Mouse (Mus musculus) hindbrain, postnatal 0 days (tissue): ENCODE data around the gene Ccpg1. TPM values are rescaled to one million over a fixed set of nuclear protein-coding genes. Genes with fewer than 3 reads are reported as not detected.

ENCODE experiments used
- ATAC-seq: fragments of 200-750 bp; cut with Nextera tagmentation; 2 replicates; pipeline ENCODE4 v1.8.0; 2017; ENCODE audit warnings: mild to moderate bottlenecking, moderate TSS enrichment, moderate library complexity
- DNase-seq: peaks from one replicate; pipeline ENCODE4 v3.0.0-alpha.2; 2015; ENCODE audit warnings: low spot score
- H3K27ac ChIP-seq: fragments of 300-500 bp; sonication (generic); 2 replicates; pipeline ENCODE4 v1.5.1; 2014; ENCODE audit warnings: mild to moderate bottlenecking
- H3K27me3 ChIP-seq: fragments of 300-500 bp; sonication (generic); 2 replicates; pipeline ENCODE4 v1.6.1; 2014; ENCODE audit warnings: low read length, mixed read lengths; ENCODE audit not compliant: insufficient read depth
- H3K36me3 ChIP-seq: fragments of 300-500 bp; sonication (generic); 2 replicates; pipeline ENCODE4 v1.6.1; 2014; ENCODE audit warnings: low read length, mixed read lengths; ENCODE audit not compliant: insufficient read depth
- H3K4me1 ChIP-seq: fragments of 300-500 bp; sonication (generic); 2 replicates; pipeline ENCODE4 v1.6.1; 2014; ENCODE audit warnings: antibody characterized with exemption, low read length, mixed read lengths; ENCODE audit not compliant: insufficient read depth
- H3K4me2 ChIP-seq: fragments of 300-500 bp; sonication (generic); 2 replicates; pipeline ENCODE4 v1.6.1; 2014; ENCODE audit warnings: low read depth, mild to moderate bottlenecking, low read length, moderate library complexity, mixed read lengths
- H3K4me3 ChIP-seq: fragments of 300-500 bp; sonication (generic); 2 replicates; pipeline ENCODE4 v1.5.1; 2014; ENCODE audit warnings: low read length
- H3K9ac ChIP-seq: fragments of 300-500 bp; sonication (generic); replicated peaks from 2 replicates; pipeline ENCODE4 v1.6.1; 2014; ENCODE audit warnings: mild to moderate bottlenecking, low read length, moderate library complexity, mixed read lengths
- H3K9me3 ChIP-seq: fragments of 300-500 bp; sonication (generic); 2 replicates; pipeline ENCODE4 v1.6.1; 2016; ENCODE audit warnings: low read length, mixed read lengths
- CTCF ChIP-seq: IDR thresholded peaks from 2 replicates; pipeline ENCODE4 v1.5.1; 2016; ENCODE audit warnings: antibody characterized with exemption, control low read depth, low read depth
- WGBS: fragments of 180-500 bp; shearing (Covaris S2); extraction: QIAGEN DNeasy Blood & Tissue Kit; methylation state at CpG from one replicate; pipeline ENCODE4 v1.1.7; 2014; 5-methylcytosine and 5-hydroxymethylcytosine counted together
- polyA plus RNA-seq: library from polyadenylated mRNA; unstranded; fragments of >200 nt; fragmentation: Nextera tagmentation; extraction: Ambion mirVana; gene quantifications from 2 replicates; pipeline ENCODE4 v1.2.1, GENCODE M21; 2015
- total RNA-seq: library from RNA; depleted of rRNA; stranded (reverse); fragments of >200 nt; gene quantifications from 2 replicates; pipeline ENCODE4 v1.2.3, GENCODE M21; 2014

The Ccpg1 gene
- total and polyA plus RNA-seq, 2 experiments from 2014 or later, result 15.0 to 42.7 TPM

DNA sequence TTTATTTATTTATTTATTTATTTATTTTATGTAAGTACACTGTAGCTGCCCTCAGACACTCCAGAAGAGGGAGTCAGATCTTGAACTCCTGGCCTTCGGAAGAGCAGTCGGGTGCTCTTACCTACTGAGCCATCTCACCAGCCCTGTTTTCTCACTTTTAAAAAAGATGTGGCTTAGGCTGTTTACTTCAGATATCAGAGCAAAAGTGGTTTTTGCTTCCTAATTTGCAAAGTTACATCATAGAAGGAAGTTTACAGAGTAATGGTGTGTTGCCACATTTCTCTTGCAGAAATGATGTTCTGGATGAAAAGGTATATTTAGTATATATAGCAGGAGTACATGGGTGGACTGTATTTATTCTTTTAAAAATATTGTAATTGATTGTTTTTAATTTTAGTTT lies 6.2 kb downstream of the Ccpg1 start:
- no peak for TF ChIP-seq CTCF
- no peak for DNase-seq
- no peak for ATAC-seq
- H3K9ac ChIP-seq, result no peak overlapping the region
- H3K36me3 ChIP-seq, result no peaks in the 10 kb centered on the region
- H3K4me2 ChIP-seq, result no peak overlapping the region
- no peak overlapping the region for H3K4me3 ChIP-seq
- WGBS, result 97% methylated on average over 2 of the region's 2 CpGs
- H3K9me3 ChIP-seq, result no peaks in the 10 kb centered on the region
- H3K27me3 ChIP-seq, result no peaks in the 10 kb centered on the region
- no peak overlapping the region for H3K27ac ChIP-seq
- peaks cover 2% of the 10 kb centered on the region; the same call in 1 of the 2 replicates for H3K4me1 ChIP-seq

DNA sequence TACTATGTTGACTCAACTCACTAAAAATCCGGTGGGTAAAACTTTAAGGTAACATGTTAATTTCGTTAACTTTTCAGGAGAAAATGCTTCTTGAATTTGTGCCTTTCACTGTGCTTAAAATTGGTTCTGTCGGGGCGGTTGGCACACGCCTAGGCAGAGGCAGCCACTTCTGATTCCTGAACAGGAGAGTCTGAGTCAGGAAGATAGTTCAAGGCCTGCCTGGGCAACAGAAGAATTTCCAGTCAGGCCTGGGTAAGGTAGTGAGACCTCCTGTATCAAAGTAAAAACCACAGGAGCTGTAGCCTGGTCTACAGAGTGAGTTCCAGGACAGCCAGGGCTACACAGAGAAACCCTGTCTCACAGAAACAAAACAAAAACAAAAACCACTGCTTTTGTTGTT lies 7.3 kb downstream of the Ccpg1 start:
- no peak overlapping the region for H3K4me3 ChIP-seq
- DNase-seq (no peak), ATAC-seq (no peak)
- no peaks in the 10 kb centered on the region for H3K36me3 ChIP-seq
- no peak overlapping the region for H3K27ac ChIP-seq
- H3K27me3 ChIP-seq, result no peaks in the 10 kb centered on the region
- WGBS, result 90% methylated on average over 5 of the region's 5 CpGs
- TF ChIP-seq CTCF, result no peak
- H3K4me1 ChIP-seq, result no peaks in the 10 kb centered on the region
- no peak overlapping the region for H3K4me2 ChIP-seq
- H3K9ac ChIP-seq, result no peak overlapping the region
- no peaks in the 10 kb centered on the region for H3K9me3 ChIP-seq

DNA sequence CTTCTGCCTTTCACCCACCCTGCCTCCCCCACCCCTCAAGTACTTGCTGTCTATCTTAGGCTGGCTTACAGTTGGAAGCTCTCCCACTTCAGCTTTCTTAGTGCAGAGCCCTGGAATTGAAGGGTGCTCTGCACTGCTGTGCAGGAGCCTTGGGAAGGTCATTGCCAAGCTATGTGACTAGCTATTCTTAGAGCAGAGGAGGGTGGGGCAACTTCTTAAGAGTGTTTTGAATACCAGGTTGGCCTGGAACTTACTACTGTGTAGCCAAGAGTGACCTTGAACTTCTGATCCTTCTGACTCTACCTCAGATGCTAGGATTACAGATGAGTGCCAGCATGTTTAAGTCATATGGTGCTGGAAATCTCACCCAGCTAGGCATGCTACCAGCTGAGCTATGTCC lies 10.9 kb downstream of the Ccpg1 start:
- ATAC-seq (no peak), DNase-seq (no peak)
- Histone ChIP-seq H3K36me3 (no peaks in the 10 kb centered on the region), H3K9ac (no peak overlapping the region), H3K27me3 (no peaks in the 10 kb centered on the region), H3K4me3 (no peak overlapping the region), H3K27ac (no peak overlapping the region), H3K9me3 (no peaks in the 10 kb centered on the region), H3K4me1 (no peaks in the 10 kb centered on the region), H3K4me2 (no peak overlapping the region)
- TF ChIP-seq CTCF, result no peak

DNA sequence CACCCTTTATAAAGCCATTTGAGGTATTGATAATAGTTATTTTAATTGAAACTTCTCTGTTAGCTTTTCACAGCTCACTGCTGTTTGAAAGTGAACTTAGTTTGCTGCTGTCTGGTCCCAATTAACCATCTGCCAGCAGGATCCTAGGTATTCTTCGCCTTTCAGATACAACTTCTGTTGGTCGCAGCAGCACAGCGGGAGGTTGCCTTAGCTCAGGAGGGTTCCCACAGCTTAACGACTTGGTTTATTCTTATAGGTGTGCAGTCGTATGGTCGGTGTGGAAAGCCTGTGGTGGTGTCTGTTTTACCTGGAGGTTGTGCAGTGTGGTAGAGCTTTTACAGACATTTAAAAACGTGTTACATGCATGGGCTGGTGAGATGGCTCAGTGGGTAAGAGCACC lies 11.6 kb downstream of the Ccpg1 start:
- ATAC-seq, result no peak
- no peaks in the 10 kb centered on the region for H3K9me3 ChIP-seq
- no peak overlapping the region for H3K9ac ChIP-seq
- WGBS, result 62% methylated on average over 7 of the region's 7 CpGs
- no peaks in the 10 kb centered on the region; the same call in 1 of the 2 replicates for H3K36me3 ChIP-seq
- no peaks in the 10 kb centered on the region for H3K4me1 ChIP-seq
- no peak for DNase-seq
- no peak for TF ChIP-seq CTCF
- no peak overlapping the region for H3K4me2 ChIP-seq
- no peak overlapping the region for H3K4me3 ChIP-seq
- no peak overlapping the region for H3K27ac ChIP-seq
- no peaks in the 10 kb centered on the region for H3K27me3 ChIP-seq

DNA sequence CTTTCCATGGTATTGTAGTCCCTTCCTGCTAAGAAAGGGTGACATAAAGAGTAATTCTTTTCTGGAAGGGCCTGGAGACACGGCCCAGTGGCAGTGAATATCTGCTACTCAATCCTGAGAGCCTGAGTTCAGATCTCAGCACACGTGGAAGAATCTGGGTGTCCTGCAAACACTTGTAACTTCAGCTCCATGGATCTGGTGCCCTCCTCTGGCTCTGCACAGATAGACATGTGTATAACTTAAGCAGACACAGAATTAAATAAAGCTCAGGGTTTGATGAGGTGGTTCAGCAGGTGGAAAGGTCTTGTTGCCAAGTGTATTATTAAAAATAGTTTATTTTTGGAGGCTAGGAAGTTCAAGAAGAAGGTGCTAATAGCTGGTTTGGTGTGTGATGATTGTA lies 15.3 kb downstream of the Ccpg1 start:
- 75% methylated on average over 2 of the region's 2 CpGs for WGBS
- H3K27ac ChIP-seq, result no peak overlapping the region
- no peak overlapping the region for H3K4me2 ChIP-seq
- peak; percentile 25; the same call in 1 of the 2 replicates for TF ChIP-seq CTCF
- ATAC-seq, result no peak
- no peaks in the 10 kb centered on the region for H3K4me1 ChIP-seq
- peaks cover 24% of the 10 kb centered on the region for H3K36me3 ChIP-seq
- no peaks in the 10 kb centered on the region for H3K9me3 ChIP-seq
- DNase-seq, result no peak
- H3K4me3 ChIP-seq, result no peak overlapping the region
- no peak overlapping the region for H3K9ac ChIP-seq
- H3K27me3 ChIP-seq, result no peaks in the 10 kb centered on the region

DNA sequence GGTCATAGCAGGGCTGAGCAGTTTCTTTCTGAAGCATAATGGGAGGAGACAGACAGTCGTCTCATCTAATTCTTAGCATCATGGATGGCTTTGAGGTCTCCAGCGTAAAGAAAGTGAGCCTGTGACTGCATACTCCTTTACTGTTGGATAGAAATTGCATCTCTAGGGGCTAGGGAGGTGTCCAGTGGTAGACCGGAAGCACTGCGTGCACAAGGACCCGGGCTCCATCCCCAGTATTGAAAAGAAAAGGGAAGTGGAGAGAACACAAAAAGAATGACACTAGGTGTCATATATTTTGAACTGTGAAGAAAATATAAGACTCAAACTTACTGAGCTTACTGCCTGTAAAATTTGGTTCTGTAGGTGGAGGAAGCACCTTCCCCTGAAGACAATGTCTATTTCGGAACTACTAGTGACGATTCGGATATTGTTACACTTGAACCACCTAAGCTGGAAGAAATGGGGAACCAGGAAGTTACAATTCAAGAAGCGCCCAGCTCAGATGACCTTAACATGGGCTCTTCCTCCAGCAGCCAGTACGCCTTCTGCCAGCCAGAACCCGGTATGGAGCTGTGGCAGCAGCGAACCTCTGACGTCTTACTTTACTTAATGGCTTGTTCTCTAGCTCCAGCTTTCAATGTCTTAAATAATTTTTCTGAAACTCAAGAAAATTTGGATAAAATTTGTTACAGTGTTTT lies 16.2 kb downstream of the Ccpg1 start:
- Histone ChIP-seq H3K9ac (no peak overlapping the region), H3K27me3 (no peaks in the 10 kb centered on the region), H3K36me3 (peaks cover 34% of the 10 kb centered on the region), H3K9me3 (no peaks in the 10 kb centered on the region), H3K4me3 (no peak overlapping the region), H3K27ac (no peak overlapping the region), H3K4me2 (no peak overlapping the region), H3K4me1 (no peaks in the 10 kb centered on the region)
- no peak for DNase-seq
- no peak for ATAC-seq
- WGBS, result 87% methylated on average over 13 of the region's 13 CpGs
- no peak for TF ChIP-seq CTCF

DNA sequence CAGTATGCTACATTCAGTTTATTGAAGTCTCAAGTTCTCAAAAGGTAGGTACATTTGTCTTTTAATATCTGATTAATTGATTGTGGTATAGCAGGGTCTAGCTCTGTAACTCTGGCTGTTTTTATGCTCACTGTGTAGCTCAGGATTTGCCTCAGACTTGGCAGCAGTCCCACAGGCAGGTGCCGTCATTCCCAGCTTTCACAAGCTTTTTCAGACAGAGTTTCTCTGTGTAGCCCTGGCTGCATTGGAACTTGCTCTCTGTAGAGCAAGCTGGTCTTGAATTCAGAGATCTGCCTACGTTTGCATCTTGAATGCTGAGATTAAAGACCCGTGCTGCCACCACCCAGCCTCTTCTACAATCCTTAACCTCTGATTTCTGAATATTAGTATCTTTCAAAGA lies 16.9 kb downstream of the Ccpg1 start:
- H3K4me3 ChIP-seq, result no peak overlapping the region
- no peak for DNase-seq
- no peaks in the 10 kb centered on the region for H3K27me3 ChIP-seq
- no peak overlapping the region for H3K27ac ChIP-seq
- TF ChIP-seq CTCF, result no peak
- no peaks in the 10 kb centered on the region for H3K9me3 ChIP-seq
- H3K4me1 ChIP-seq, result no peaks in the 10 kb centered on the region
- no peak for ATAC-seq
- WGBS, result 57% methylated on average over 3 of the region's 3 CpGs
- no peak overlapping the region for H3K4me2 ChIP-seq
- H3K36me3 ChIP-seq, result peaks cover 34% of the 10 kb centered on the region
- no peak overlapping the region for H3K9ac ChIP-seq
